Mouse (Mus musculus): ENCODE data around the gene Pdcd4. TPM values are rescaled to one million over a fixed set of nuclear protein-coding genes. Genes with fewer than 3 reads are reported as not detected.

The Pdcd4 gene
- polyA plus RNA-seq, 1 experiment from 2014 or later, result 85.6 TPM

Other genes with a start within 250 kb of the Pdcd4 start
- 0.84 and 1.4 TPM in 2 replicates for gene Rbm20, start 214.9 kb upstream of the Pdcd4 start, polyA plus RNA-seq (2015; fragmentation: Nextera tagmentation; extraction: Ambion mirVana)
- gene Shoc2, start 52.1 kb downstream of the Pdcd4 start, polyA plus RNA-seq (2015; fragmentation: Nextera tagmentation; extraction: Ambion mirVana), result 62.3 and 63.9 TPM in 2 replicates
- 120 and 134 TPM in 2 replicates for gene Bbip1, start 52.4 kb downstream of the Pdcd4 start, polyA plus RNA-seq (2015; fragmentation: Nextera tagmentation; extraction: Ambion mirVana)
- gene Adra2a, start 151.9 kb downstream of the Pdcd4 start, polyA plus RNA-seq (2015; fragmentation: Nextera tagmentation; extraction: Ambion mirVana), result 1.9 TPM in 2 replicates

All from midbrain, embryonic 13.5 days (tissue).